Mouse (Mus musculus): ENCODE measurements around the gene Agap2.
"Not testable (repeated sequence)": the region's sequence is repeated elsewhere in the genome, so short reads cannot be mapped to it uniquely, and the experiment has no call there.

Gene Agap2

GRCm38 (mm10) chr10:127134394-127135035, 59.4 kb downstream of the Agap2 start:
- not testable (repeated sequence) for DNase-seq (ENCODE audit: low read depth, low spot score)

GRCm38 (mm10) chr10:127135118-127135836, 60.2 kb downstream of the Agap2 start:
- no peak for DNase-seq (ENCODE audit: low read depth, low spot score)

DNA sequence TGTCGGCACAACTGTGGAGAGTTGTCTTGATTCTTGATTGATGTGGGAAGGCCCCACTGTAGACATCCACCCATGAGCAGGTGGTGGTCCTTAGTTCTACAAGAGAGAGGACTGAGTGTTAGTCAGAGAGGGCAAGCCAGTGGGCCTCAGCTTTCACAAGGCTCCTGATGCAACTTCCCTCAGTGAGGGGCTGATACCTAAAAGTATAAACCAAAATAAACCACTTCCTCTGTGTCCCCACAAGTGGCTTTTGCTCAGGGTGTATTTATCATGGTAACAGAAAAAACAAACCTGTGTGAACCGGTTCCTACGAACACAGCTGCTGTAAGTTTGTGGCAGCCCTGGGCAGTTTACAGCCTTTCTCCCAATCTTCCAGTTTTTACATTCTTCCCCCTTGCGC, 61.4 kb downstream of the Agap2 start:
- DNase-seq (ENCODE audit: low read depth, low spot score): no peak

GRCm38 (mm10) chr10:127137896-127138295, 62.8 kb downstream of the Agap2 start:
- no peak for DNase-seq (ENCODE audit: low read depth, low spot score)

DNA sequence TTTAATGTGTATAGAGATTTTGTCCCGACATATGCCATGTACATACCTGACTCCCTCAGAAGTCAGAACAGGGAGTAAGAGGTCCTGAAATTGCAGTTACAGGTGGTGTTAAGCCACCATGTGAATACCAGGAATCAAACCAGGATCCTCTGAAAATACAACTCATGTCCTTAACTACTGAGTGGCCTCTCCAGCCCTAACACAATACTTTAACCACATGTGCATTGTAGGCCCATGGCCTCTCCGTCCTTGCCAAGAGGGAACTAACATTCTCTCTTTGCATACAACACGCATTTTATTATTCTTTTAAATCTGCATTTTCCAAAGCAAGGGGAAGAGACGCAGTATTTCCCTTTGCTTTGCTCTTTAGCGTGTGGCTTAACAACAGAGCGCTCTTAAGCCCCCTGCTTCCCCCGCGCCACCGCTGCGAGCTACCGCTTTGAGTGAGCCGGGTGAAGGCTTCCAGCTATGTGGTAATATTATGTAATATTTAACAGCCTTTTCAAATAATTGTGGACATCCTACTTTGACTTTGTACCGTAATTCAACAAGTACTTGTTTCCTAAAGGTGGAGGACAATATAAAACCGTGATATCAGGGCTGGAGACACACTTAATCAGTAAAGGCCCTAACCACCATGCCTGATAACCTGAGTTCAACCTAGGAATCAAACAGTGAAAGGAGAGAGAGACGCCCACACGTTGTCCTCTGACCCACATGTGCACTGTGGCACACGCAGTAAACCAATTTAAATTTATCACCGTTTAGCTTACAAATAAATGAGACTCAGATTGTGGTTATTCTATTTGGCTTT, 63.5 kb downstream of the Agap2 start:
- DNase-seq (ENCODE audit: low read depth, low spot score): no peak

GRCm38 (mm10) chr10:127140971-127141370, 65.9 kb downstream of the Agap2 start:
- no peak for DNase-seq (ENCODE audit: low read depth, low spot score)

DNA sequence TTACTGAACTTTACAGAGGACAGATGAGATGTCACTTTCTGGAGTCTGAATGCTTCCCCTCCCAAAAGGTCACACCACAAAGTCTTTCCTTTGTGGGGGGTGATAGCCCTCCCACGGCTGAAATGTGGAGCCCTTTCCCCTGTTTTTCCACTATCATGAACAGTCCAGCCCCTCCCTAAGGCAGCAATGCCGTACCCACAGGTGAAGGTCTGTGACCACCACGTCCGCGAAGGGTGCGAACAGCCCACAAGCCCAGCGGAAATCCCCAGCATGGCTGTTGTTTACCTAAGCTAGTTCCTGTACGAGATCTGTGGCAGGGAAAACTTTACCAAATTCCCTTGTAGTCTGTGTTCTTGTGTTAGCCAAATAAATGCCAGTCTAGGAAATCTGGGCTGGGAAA, 66.4 kb downstream of the Agap2 start:
- no peak for DNase-seq (ENCODE audit: low read depth, low spot score)
